Mouse (Mus musculus) midbrain, embryonic 12.5 days (tissue): ENCODE data around the gene Atf6b. TPM values are rescaled to one million over a fixed set of nuclear protein-coding genes. Genes with fewer than 3 reads are reported as not detected.

ENCODE experiments used
- ATAC-seq: fragments of 200-750 bp; cut with Nextera tagmentation; 2 replicates; pipeline ENCODE4 v1.8.0; 2017; ENCODE audit warnings: low read depth, moderate TSS enrichment, moderate library complexity; ENCODE audit not compliant: low FRiP score
- H3K27ac ChIP-seq: fragments of 300-500 bp; sonication (generic); replicated peaks from 2 replicates; pipeline ENCODE4 v1.5.1; 2016; ENCODE audit warnings: mild to moderate bottlenecking
- H3K27me3 ChIP-seq: fragments of 300-500 bp; sonication (generic); 2 replicates; pipeline ENCODE4 v1.6.1; 2016; ENCODE audit warnings: mild to moderate bottlenecking
- H3K36me3 ChIP-seq: fragments of 300-500 bp; sonication (generic); 2 replicates; pipeline ENCODE4 v1.6.1; 2016
- H3K4me1 ChIP-seq: fragments of 300-500 bp; sonication (generic); 2 replicates; pipeline ENCODE4 v1.6.1; 2016
- H3K4me2 ChIP-seq: fragments of 300-500 bp; sonication (generic); replicated peaks from 2 replicates; pipeline ENCODE4 v1.6.1; 2016; ENCODE audit warnings: mild to moderate bottlenecking, moderate library complexity
- H3K4me3 ChIP-seq: fragments of 300-500 bp; sonication (generic); 2 replicates; pipeline ENCODE4 v1.5.1; 2016; ENCODE audit warnings: mild to moderate bottlenecking
- H3K9ac ChIP-seq: fragments of 300-500 bp; sonication (generic); replicated peaks from 2 replicates; pipeline ENCODE4 v1.6.1; 2016; ENCODE audit warnings: mild to moderate bottlenecking, moderate library complexity
- H3K9me3 ChIP-seq: fragments of 300-500 bp; sonication (generic); 2 replicates; pipeline ENCODE4 v1.6.1; 2016; ENCODE audit warnings: mild to moderate bottlenecking
- WGBS: fragments of 180-500 bp; shearing (Covaris S2); methylation state at CpG from one replicate; pipeline ENCODE4 v1.1.7; 2016; 5-methylcytosine and 5-hydroxymethylcytosine counted together
- polyA plus RNA-seq: library from polyadenylated mRNA; unstranded; fragments of >200 nt; fragmentation: Nextera tagmentation; extraction: Ambion mirVana; gene quantifications from 2 replicates; pipeline ENCODE4 v1.2.1, GENCODE M21; 2016

Gene Atf6b
- polyA plus RNA-seq, 1 experiment from 2014 or later: 121 TPM

- Histone ChIP-seq H3K27me3 (no peaks in the 10 kb centered on the region), H3K4me1 (peaks cover 12% of the 10 kb centered on the region), H3K27ac (no peak overlapping the region), H3K9me3 (no peaks in the 10 kb centered on the region), H3K9ac (no peak overlapping the region), H3K4me3 (no peak overlapping the region), H3K36me3 (peaks cover 62% of the 10 kb centered on the region), H3K4me2 (no peak overlapping the region)
- ATAC-seq: no peak
- 45% methylated on average over 19 of the region's 19 CpGs for WGBS
Measured at GRCm38 (mm10) chr17:34651507-34652221, 4.7 kb downstream of the Atf6b start.

- no peak overlapping the region for H3K27ac ChIP-seq
- ATAC-seq: no peak
- H3K36me3 ChIP-seq: peaks cover 62% of the 10 kb centered on the region
- H3K4me1 ChIP-seq: peaks cover 11% of the 10 kb centered on the region
- 89% methylated on average over 10 of the region's 10 CpGs for WGBS
- no peaks in the 10 kb centered on the region for H3K27me3 ChIP-seq
- no peak overlapping the region for H3K4me2 ChIP-seq
- no peak overlapping the region for H3K9ac ChIP-seq
- H3K4me3 ChIP-seq: no peak overlapping the region
- no peaks in the 10 kb centered on the region for H3K9me3 ChIP-seq
Measured at GRCm38 (mm10) chr17:34652546-34652945, 5.6 kb downstream of the Atf6b start.

GRCm38 (mm10) chr17:34652985-34653384 is 6.0 kb downstream of the Atf6b start:
- no peak overlapping the region for H3K9ac ChIP-seq
- H3K27me3 ChIP-seq: no peaks in the 10 kb centered on the region
- no peak overlapping the region for H3K4me2 ChIP-seq
- H3K36me3 ChIP-seq: peaks cover 62% of the 10 kb centered on the region
- WGBS: 91% methylated on average over 8 of the region's 8 CpGs
- no peaks in the 10 kb centered on the region for H3K9me3 ChIP-seq
- no peak for ATAC-seq
- no peak overlapping the region for H3K4me3 ChIP-seq
- no peak overlapping the region for H3K27ac ChIP-seq
- peaks cover 7% of the 10 kb centered on the region for H3K4me1 ChIP-seq

DNA sequence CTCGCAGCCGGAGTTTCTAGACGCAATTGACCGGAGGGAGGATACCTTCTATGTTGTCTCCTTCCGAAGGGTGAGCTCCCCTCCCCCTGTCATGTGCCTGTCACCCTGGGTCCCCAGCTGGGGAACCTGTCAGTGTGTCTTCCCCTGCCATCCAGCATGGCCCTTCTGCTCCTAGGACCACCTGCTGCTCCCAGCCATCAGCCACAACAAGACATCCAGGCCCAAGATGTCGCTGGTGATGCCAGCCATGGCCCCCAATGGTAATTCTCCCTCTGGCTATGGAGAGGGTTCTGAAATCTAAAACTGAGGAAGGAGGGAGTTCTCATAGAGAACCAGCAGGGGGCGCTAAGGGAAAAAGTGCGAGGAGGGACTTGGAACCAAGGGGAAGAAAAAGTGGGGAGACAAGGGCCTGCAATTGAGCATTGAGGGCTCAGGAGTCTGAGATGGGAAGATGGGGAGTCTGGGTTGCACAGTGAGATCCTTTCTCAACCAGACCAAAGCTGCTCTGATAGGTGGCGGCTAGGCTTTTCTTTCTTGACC is 6.9 kb downstream of the Atf6b start:
- Histone ChIP-seq H3K27me3 (no peaks in the 10 kb centered on the region), H3K9ac (no peak overlapping the region), H3K27ac (no peak overlapping the region), H3K36me3 (peaks cover 62% of the 10 kb centered on the region), H3K4me3 (no peak overlapping the region), H3K4me1 (no peaks in the 10 kb centered on the region; the same call in 1 of the 2 replicates), H3K9me3 (no peaks in the 10 kb centered on the region), H3K4me2 (no peak overlapping the region)
- ATAC-seq: no peak
- 64% methylated on average over 9 of the region's 9 CpGs for WGBS

DNA sequence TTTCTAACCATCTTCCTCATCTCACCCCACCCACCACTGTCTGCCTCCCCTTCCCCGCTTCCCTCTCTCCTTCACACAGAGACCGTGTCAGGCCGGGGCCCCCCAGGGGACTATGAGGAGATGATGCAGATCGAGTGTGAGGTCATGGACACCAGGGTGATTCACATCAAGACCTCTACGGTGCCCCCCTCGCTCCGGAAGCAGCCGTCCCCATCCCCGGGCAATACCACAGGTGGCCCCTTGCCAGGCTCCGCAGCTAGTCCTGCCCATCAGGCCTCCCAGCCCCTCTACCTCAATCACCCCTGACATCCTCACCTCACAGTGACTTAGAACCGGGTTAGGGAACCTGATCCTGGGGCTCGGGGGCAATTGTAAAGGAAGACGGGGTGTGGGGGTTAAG is 7.4 kb downstream of the Atf6b start:
- Histone ChIP-seq H3K36me3 (peaks cover 56% of the 10 kb centered on the region), H3K4me3 (no peak overlapping the region), H3K4me1 (no peaks in the 10 kb centered on the region; the same call in 1 of the 2 replicates), H3K9ac (no peak overlapping the region), H3K4me2 (no peak overlapping the region), H3K27me3 (peaks cover 5% of the 10 kb centered on the region), H3K27ac (no peak overlapping the region), H3K9me3 (no peaks in the 10 kb centered on the region)
- 95% methylated on average over 13 of the region's 13 CpGs for WGBS
- no peak for ATAC-seq

DNA sequence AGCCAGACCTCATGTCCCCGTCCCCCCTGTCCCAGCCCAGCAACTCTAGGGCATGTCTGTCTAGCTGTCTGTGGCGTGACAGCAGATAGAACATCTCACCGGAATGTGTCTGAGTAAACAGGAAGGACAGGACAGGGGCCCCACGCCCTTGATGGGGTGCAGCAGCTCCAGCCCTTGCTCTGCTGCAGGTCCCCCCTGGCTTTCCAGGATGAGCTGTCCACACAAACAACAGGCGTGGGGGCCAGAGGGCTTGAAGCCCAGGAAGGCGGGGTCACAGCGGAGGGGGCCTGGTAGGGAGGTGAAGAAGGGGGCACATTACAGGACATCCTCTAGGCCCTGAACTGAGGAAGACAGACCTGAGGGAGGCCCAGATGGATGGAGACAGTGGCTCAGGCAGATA is 8.2 kb downstream of the Atf6b start:
- Histone ChIP-seq H3K4me3 (no peak overlapping the region), H3K36me3 (peaks cover 49% of the 10 kb centered on the region), H3K4me2 (no peak overlapping the region), H3K9ac (peak overlapping the region; percentile 24), H3K9me3 (no peaks in the 10 kb centered on the region), H3K4me1 (no peaks in the 10 kb centered on the region; the same call in 1 of the 2 replicates), H3K27ac (no peak overlapping the region), H3K27me3 (peaks cover 12% of the 10 kb centered on the region)
- no peak for ATAC-seq
- WGBS: 91% methylated on average over 7 of the region's 7 CpGs

GRCm38 (mm10) chr17:34655581-34655991 is 8.6 kb downstream of the Atf6b start:
- no peak overlapping the region for H3K4me3 ChIP-seq
- H3K9ac ChIP-seq: peak overlapping the region; percentile 24; the same call in 1 of the 2 replicates
- no peak for ATAC-seq
- H3K9me3 ChIP-seq: no peaks in the 10 kb centered on the region
- H3K4me2 ChIP-seq: no peak overlapping the region
- H3K27me3 ChIP-seq: peaks cover 17% of the 10 kb centered on the region
- 70% methylated on average over 4 of the region's 4 CpGs for WGBS
- H3K4me1 ChIP-seq: no peaks in the 10 kb centered on the region; the same call in 1 of the 2 replicates
- H3K27ac ChIP-seq: no peak overlapping the region
- peaks cover 44% of the 10 kb centered on the region for H3K36me3 ChIP-seq

DNA sequence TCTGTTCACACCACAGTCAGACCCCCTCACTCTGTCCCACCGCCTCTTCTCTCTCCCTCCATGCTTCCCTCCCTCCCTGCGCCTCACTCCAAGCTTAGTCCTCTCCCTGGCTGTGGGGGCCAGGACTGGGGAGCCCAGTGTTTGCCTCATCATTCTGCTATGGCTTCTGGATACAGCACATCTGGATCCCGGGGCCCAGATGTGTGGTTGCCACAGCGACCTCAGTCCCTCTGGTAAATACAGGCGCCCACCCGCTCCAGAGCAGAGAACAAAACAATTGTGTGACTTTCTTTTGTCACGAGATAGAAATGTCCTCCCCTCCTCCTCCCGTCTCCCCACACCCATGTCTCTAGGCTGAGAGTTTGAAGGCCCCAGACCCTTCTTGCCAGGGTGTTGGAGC is 9.7 kb downstream of the Atf6b start:
- Histone ChIP-seq H3K9ac (no peak overlapping the region), H3K4me3 (no peak overlapping the region), H3K36me3 (peaks cover 33% of the 10 kb centered on the region), H3K4me1 (peaks cover 6% of the 10 kb centered on the region), H3K27ac (no peak overlapping the region), H3K27me3 (peaks cover 27% of the 10 kb centered on the region), H3K4me2 (no peak overlapping the region), H3K9me3 (no peaks in the 10 kb centered on the region)
- no peak for ATAC-seq
- 37% methylated on average over 8 of the region's 8 CpGs for WGBS

DNA sequence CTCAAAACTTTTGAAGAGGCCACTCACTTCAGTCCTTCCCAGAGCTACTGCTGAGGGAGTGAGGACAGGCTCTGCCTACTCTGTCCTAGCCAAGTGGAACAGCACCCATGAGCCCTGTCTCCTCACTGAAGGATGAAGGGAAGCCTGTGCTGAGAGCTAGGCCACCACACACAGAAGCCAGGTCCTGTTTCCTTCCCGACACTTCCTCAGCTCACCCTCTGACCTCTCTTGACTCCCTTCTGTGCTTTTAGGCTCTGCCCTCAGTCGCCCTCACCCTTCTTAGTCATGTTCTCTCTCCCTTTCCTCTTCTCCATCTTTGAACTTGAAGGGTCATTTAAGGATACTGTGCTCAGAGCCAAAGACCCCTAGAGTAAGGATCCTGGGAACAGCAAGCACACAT is 10.3 kb downstream of the Atf6b start:
- H3K4me1 ChIP-seq: peaks cover 6% of the 10 kb centered on the region
- H3K9me3 ChIP-seq: no peaks in the 10 kb centered on the region
- no peak for ATAC-seq
- H3K27me3 ChIP-seq: peaks cover 28% of the 10 kb centered on the region
- H3K4me3 ChIP-seq: no peak overlapping the region
- H3K9ac ChIP-seq: no peak overlapping the region
- H3K27ac ChIP-seq: no peak overlapping the region
- peaks cover 27% of the 10 kb centered on the region for H3K36me3 ChIP-seq
- H3K4me2 ChIP-seq: no peak overlapping the region
- 35% methylated on average over 2 of the region's 2 CpGs for WGBS

DNA sequence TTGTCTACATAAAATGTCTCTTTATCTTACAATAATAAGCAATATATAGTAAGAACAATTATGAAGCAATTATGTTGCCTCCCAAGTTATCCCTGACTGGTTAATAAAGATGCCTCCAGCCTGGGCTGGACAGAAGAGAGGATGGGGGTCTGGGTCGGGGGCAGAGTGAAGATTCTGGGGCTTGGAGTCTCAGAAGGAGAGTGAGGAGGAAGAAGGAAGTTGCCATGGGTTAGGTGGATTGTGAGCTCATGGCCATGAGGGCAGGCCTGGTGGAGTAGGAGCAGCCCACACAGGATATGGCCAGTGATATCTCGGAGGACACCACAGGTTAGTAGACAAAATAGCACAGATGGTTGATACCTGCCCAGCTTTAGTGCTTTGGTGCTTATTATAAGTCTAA is 11.2 kb downstream of the Atf6b start:
- 86% methylated on average over 2 of the region's 2 CpGs for WGBS
- no peak for ATAC-seq
- Histone ChIP-seq H3K4me2 (no peak overlapping the region), H3K9ac (no peak overlapping the region), H3K27me3 (peaks cover 32% of the 10 kb centered on the region), H3K36me3 (peaks cover 19% of the 10 kb centered on the region), H3K9me3 (no peaks in the 10 kb centered on the region), H3K4me1 (peaks cover 6% of the 10 kb centered on the region), H3K4me3 (no peak overlapping the region), H3K27ac (no peak overlapping the region)

DNA sequence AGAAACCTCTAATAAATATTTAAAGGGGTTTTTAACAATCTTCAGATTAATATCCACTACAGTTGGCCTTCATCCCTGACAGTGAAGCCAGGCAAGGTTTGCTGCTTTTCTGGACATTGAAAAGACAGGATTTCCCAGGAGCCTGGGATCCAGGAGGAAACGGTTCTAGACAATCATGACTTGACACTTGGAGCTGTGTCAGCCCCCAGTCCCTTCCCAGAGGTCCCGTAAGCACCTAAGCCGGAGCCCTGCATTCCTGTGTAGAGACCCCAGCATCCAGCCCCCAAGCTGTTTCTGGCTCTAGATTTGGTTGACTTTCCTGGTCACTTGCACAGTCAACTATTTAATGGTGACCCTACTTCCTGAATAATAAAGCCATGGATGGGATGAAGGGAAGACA is 11.6 kb downstream of the Atf6b start:
- H3K4me1 ChIP-seq: peaks cover 6% of the 10 kb centered on the region
- H3K27ac ChIP-seq: no peak overlapping the region
- H3K4me2 ChIP-seq: no peak overlapping the region
- H3K9me3 ChIP-seq: no peaks in the 10 kb centered on the region
- peaks cover 36% of the 10 kb centered on the region for H3K27me3 ChIP-seq
- 89% methylated on average over 3 of the region's 3 CpGs for WGBS
- H3K36me3 ChIP-seq: peaks cover 14% of the 10 kb centered on the region
- no peak overlapping the region for H3K9ac ChIP-seq
- no peak overlapping the region for H3K4me3 ChIP-seq
- no peak for ATAC-seq

- peaks cover 41% of the 10 kb centered on the region for H3K27me3 ChIP-seq
- H3K36me3 ChIP-seq: peaks cover 9% of the 10 kb centered on the region
- no peak overlapping the region for H3K27ac ChIP-seq
- no peak overlapping the region for H3K4me2 ChIP-seq
- H3K9me3 ChIP-seq: no peaks in the 10 kb centered on the region
- no peak overlapping the region for H3K4me3 ChIP-seq
- no peak for ATAC-seq
- peaks cover 6% of the 10 kb centered on the region for H3K4me1 ChIP-seq
- 75% methylated on average over 12 of the region's 12 CpGs for WGBS
- H3K9ac ChIP-seq: no peak overlapping the region
Measured at GRCm38 (mm10) chr17:34659181-34659896, 12.4 kb downstream of the Atf6b start.
